8 mouse cellular contexts compared by ENCODE assay signal in genomic region chr10:127042468-127043115, GRCm38 (mm10). TPM values are rescaled to one million over a fixed set of nuclear protein-coding genes. Genes with fewer than 3 reads are reported as not detected.
DNase-seq lines count a peak whose midpoint lies in the region; ATAC-seq and TF ChIP-seq lines count a peak whose summit lies in the region.

No protein-coding gene starts in this region.

- no peak for TF ChIP-seq CTCF in CH12.LX (conservative IDR thresholded peaks at IDR 0.05 in 1 of 2, IDR thresholded peaks at IDR 0.05 in 1 of 2; ENCODE audit: low read depth in 2 of 2, low read length in 2 of 2)

- dilution Hi-C loops in CH12.LX (cut with MboI; ENCODE audit: extremely low pct_ligation_motif_present, extremely low pct_unique_long_range_greater_than_20kb, low sequenced_read_pairs): no loop called here

- WGBS in heart, embryonic 12.5 days: 21% methylated on average over 5 of the region's 5 CpGs
- 18% methylated on average over 5 of the region's 5 CpGs for WGBS in forebrain, embryonic 15.5 days
- WGBS in liver, embryonic 16.5 days (ENCODE audit: insufficient replicate concordance): 13% methylated on average over 5 of the region's 5 CpGs

- no peak for TF ChIP-seq RAD21 in CH12.LX (IDR thresholded peaks at IDR 0.05; ENCODE audit: low read depth, low read length)

- peaks cover 5% of the 10 kb centered on the region for H3K4me1 ChIP-seq in heart, embryonic 12.5 days (replicated peaks)
- peaks cover 14 to 39% of the 10 kb centered on the region in 2 experiments for H3K4me1 ChIP-seq in CH12.LX (ENCODE audit: control insufficient read depth in 1 of 2, insufficient read depth in 2 of 2)
- H3K4me1 ChIP-seq in forebrain, embryonic 15.5 days: peaks cover 15% of the 10 kb centered on the region
- H3K4me1 ChIP-seq in liver, embryonic 16.5 days (ENCODE audit: control insufficient read depth, low read depth, low read length): peaks cover 17% of the 10 kb centered on the region

- no peak for DNase-seq in heart, adult 8-10 months (ENCODE audit: low spot score)
- peak; percentile 64 for DNase-seq in CH12.LX (ENCODE audit: extremely low read depth)
- DNase-seq in cerebellum, adult 11-12 months: no peak
- DNase-seq in B cell, adult 2 months: no peak

- in situ Hi-C loops in CH12.LX (cut with MboI; ENCODE audit: low pct_ligation_motif_present, low pct_unique_long_range_greater_than_20kb, low sequenced_read_pairs): no loop called here

- peak overlapping the region; percentile 77 for H3K9ac ChIP-seq in heart, embryonic 12.5 days
- H3K9ac ChIP-seq in CH12.LX (ENCODE audit: insufficient read depth, low read depth): peak overlapping the region; percentile 45
- peak overlapping the region; percentile 79 for H3K9ac ChIP-seq in forebrain, embryonic 15.5 days (replicated peaks)
- H3K9ac ChIP-seq in liver, embryonic 16.5 days (ENCODE audit: low read depth, low read length): peak overlapping the region; percentile 63

- TF ChIP-seq EP300 in CH12.LX (IDR thresholded peaks at IDR 0.05; ENCODE audit: low read length): no peak

- H3K79me2 ChIP-seq in CH12.LX (replicated peaks; ENCODE audit: control insufficient read depth, extremely low read depth, insufficient read depth, poor library complexity, severe bottlenecking): peaks cover 5% of the 10 kb centered on the region; the same call in 1 of the 2 replicates

- H3K9me3 ChIP-seq in heart, embryonic 12.5 days (replicated peaks): no peaks in the 10 kb centered on the region
- H3K9me3 ChIP-seq in CH12.LX (replicated peaks; ENCODE audit: low read length): no peaks in the 10 kb centered on the region
- no peaks in the 10 kb centered on the region for H3K9me3 ChIP-seq in forebrain, embryonic 15.5 days
- no peaks in the 10 kb centered on the region for H3K9me3 ChIP-seq in liver, embryonic 16.5 days (replicated peaks; ENCODE audit: control insufficient read depth, low read length)

- TF ChIP-seq POLR2A in CH12.LX (IDR thresholded peaks at IDR 0.05; ENCODE audit: low read depth, low read length): peak; percentile 46; the same call in 1 of the 2 replicates

- no peak for ATAC-seq in heart, embryonic 12.5 days (ENCODE audit: insufficient number of reproducible peaks, low FRiP score)
- ATAC-seq in forebrain, embryonic 15.5 days (replicated peaks): no peak
- no peak for ATAC-seq in liver, embryonic 16.5 days (ENCODE audit: low read depth)
- ATAC-seq in monocyte, adult 5-6 weeks (replicated peaks; ENCODE audit: insufficient number of reproducible peaks, low FRiP score, low TSS enrichment, poor library complexity, severe bottlenecking): no peak

- no peak overlapping the region for H3K27ac ChIP-seq in heart, embryonic 12.5 days (ENCODE audit: poor library complexity, severe bottlenecking)
- no peak overlapping the region for H3K27ac ChIP-seq in CH12.LX (ENCODE audit: insufficient read depth, low read depth)
- H3K27ac ChIP-seq in forebrain, embryonic 15.5 days (replicated peaks): no peak overlapping the region
- peak overlapping the region; percentile 46 for H3K27ac ChIP-seq in liver, embryonic 16.5 days (ENCODE audit: low read length)

- H3K27me3 ChIP-seq in heart, embryonic 12.5 days (replicated peaks): peaks cover 19% of the 10 kb centered on the region
- H3K27me3 ChIP-seq in CH12.LX (replicated peaks): no peaks in the 10 kb centered on the region
- peaks cover under 1% of the 10 kb centered on the region; the same call in 1 of the 2 replicates for H3K27me3 ChIP-seq in forebrain, embryonic 15.5 days
- peaks cover 28% of the 10 kb centered on the region for H3K27me3 ChIP-seq in liver, embryonic 16.5 days (ENCODE audit: control insufficient read depth, insufficient read depth, low read depth, low read length)

- peaks cover 22% of the 10 kb centered on the region for H3K36me3 ChIP-seq in heart, embryonic 12.5 days
- H3K36me3 ChIP-seq in CH12.LX (replicated peaks in 1 of 2; ENCODE audit: control insufficient read depth in 1 of 2, insufficient read depth in 1 of 2, low read length in 1 of 2): peaks cover 16 to 53% of the 10 kb centered on the region in 2 experiments
- H3K36me3 ChIP-seq in forebrain, embryonic 15.5 days: peaks cover 4% of the 10 kb centered on the region; the same call in 1 of the 2 replicates
- no peaks in the 10 kb centered on the region for H3K36me3 ChIP-seq in liver, embryonic 16.5 days (ENCODE audit: control insufficient read depth, insufficient read depth)

- peak overlapping the region; percentile 98 for H3K4me2 ChIP-seq in heart, embryonic 12.5 days
- peak overlapping the region; percentile 94 for H3K4me2 ChIP-seq in CH12.LX (ENCODE audit: insufficient read depth, low read depth, poor library complexity, severe bottlenecking)
- H3K4me2 ChIP-seq in forebrain, embryonic 15.5 days (replicated peaks): peak overlapping the region; percentile 99
- H3K4me2 ChIP-seq in liver, embryonic 16.5 days (ENCODE audit: low read depth, low read length): peak overlapping the region; percentile 93

- peak overlapping the region; percentile 78 for H3K4me3 ChIP-seq in heart, embryonic 12.5 days
- H3K4me3 ChIP-seq in CH12.LX (replicated peaks in 1 of 3; ENCODE audit: low read depth in 2 of 3, low read length in 2 of 3, poor library complexity in 1 of 3): peak overlapping the region; percentile 74 to 97 (median 91)
- peak overlapping the region; percentile 85 for H3K4me3 ChIP-seq in forebrain, embryonic 15.5 days
- peak overlapping the region; percentile 81 for H3K4me3 ChIP-seq in liver, embryonic 16.5 days (ENCODE audit: low read depth, low read length)

TF ChIP-seq in CH12.LX, 34 proteins besides CTCF, POLR2A, EP300 and RAD21 (continues in another document):
- peak; percentile 69 for TF ChIP-seq MAX (IDR thresholded peaks at IDR 0.05; ENCODE audit: low read length)
- TF ChIP-seq ZKSCAN1 (IDR thresholded peaks at IDR 0.05; ENCODE audit: borderline replicate concordance, low read depth, low read length): no peak
- no peak for TF ChIP-seq RCOR1 (conservative IDR thresholded peaks at IDR 0.05; ENCODE audit: low read depth, low read length)
- no peak; the same call in 1 of the 2 replicates for TF ChIP-seq USF2 (conservative IDR thresholded peaks at IDR 0.05; ENCODE audit: low read depth, low read length)
- peak; percentile 76 for TF ChIP-seq TBP (conservative IDR thresholded peaks at IDR 0.05; ENCODE audit: low read depth, low read length)
- no peak for TF ChIP-seq USF1 (IDR thresholded peaks at IDR 0.05; ENCODE audit: low read depth, low read length)
- no peak for TF ChIP-seq UBTF (IDR thresholded peaks at IDR 0.05; ENCODE audit: low read depth, low read length)
- TF ChIP-seq MAZ (IDR thresholded peaks at IDR 0.05; ENCODE audit: low read depth, low read length): no peak
- TF ChIP-seq IRF4 (IDR thresholded peaks at IDR 0.05; ENCODE audit: low read depth, low read length): no peak

RNA-seq across cellular contexts. Expression of gene Eef1akmt3, which starts 1.3 kb away (rescaled TPM):
- 0.14 and 0.18 TPM in 2 replicates for polyA plus RNA-seq in heart, embryonic 12.5 days (2016; fragmentation: Nextera tagmentation; extraction: Ambion mirVana)
- not detected for total RNA-seq in heart, adult 8-10 months (2022)
- total RNA-seq in CH12.LX (2012; rRNA removed) (0.76 and 0.98 TPM in 2 replicates), CH12.LX (2014; rRNA removed) (0.62 and 0.78 TPM in 2 replicates)
- polyA plus RNA-seq in CH12.LX (2012; ENCODE audit: insufficient read length, low read depth): 1.1 and 1.2 TPM in 2 replicates
- 0.14 and 0.28 TPM in 2 replicates for polyA plus RNA-seq in forebrain, embryonic 15.5 days (2015; fragmentation: Nextera tagmentation; extraction: Ambion mirVana)
- 0.09 and 0.21 TPM in 2 replicates for polyA plus RNA-seq in liver, embryonic 16.5 days (2015; fragmentation: Nextera tagmentation; extraction: Ambion mirVana)
- 0.39 TPM in 1 of 3 replicates, not detected in the others for total RNA-seq in monocyte, adult 5-6 weeks (2017)

RNA-seq across cellular contexts. Expression of gene Mettl1, which starts 1.4 kb away (rescaled TPM):
- 37.0 and 37.1 TPM in 2 replicates for polyA plus RNA-seq in heart, embryonic 12.5 days (2016; fragmentation: Nextera tagmentation; extraction: Ambion mirVana)
- total RNA-seq in heart, adult 8-10 months (2022): 1 to 10 TPM; 7.5 to 9.6 (median 9.2) TPM
- total RNA-seq in CH12.LX (2012; rRNA removed) (28.4 and 32.7 TPM in 2 replicates), CH12.LX (2014; rRNA removed) (19.6 and 21.6 TPM in 2 replicates)
- 44.0 and 49.4 TPM in 2 replicates for polyA plus RNA-seq in CH12.LX (2012; ENCODE audit: insufficient read length, low read depth)
- polyA plus RNA-seq in forebrain, embryonic 15.5 days (2015; fragmentation: Nextera tagmentation; extraction: Ambion mirVana): 20.6 and 22.7 TPM in 2 replicates
- 13.4 and 13.5 TPM in 2 replicates for polyA plus RNA-seq in liver, embryonic 16.5 days (2015; fragmentation: Nextera tagmentation; extraction: Ambion mirVana)
- total RNA-seq in monocyte, adult 5-6 weeks (2017): 1.3 to 5.1 TPM (median 1.6 TPM) in 3 replicates

RNA-seq across cellular contexts. Expression of gene Cyp27b1, which starts 5.5 kb away (rescaled TPM):
- 0.18 TPM in 1 of 2 replicates, not detected in the other for polyA plus RNA-seq in heart, embryonic 12.5 days (2016; fragmentation: Nextera tagmentation; extraction: Ambion mirVana)
- under 1 TPM in 1 of 4 experiments, not detected in 3; 0.19 TPM for total RNA-seq in heart, adult 8-10 months (2022)
- total RNA-seq in CH12.LX (2012; rRNA removed): 0.34 and 0.42 TPM in 2 replicates
- 0.32 TPM in 2 replicates for total RNA-seq in CH12.LX (2014; rRNA removed)
- polyA plus RNA-seq in CH12.LX (2012; ENCODE audit: insufficient read length, low read depth): 0.89 and 1.4 TPM in 2 replicates
- 0.11 and 0.15 TPM in 2 replicates for polyA plus RNA-seq in forebrain, embryonic 15.5 days (2015; fragmentation: Nextera tagmentation; extraction: Ambion mirVana)
- polyA plus RNA-seq in liver, embryonic 16.5 days (2015; fragmentation: Nextera tagmentation; extraction: Ambion mirVana): 0.04 TPM in 1 of 2 replicates, not detected in the other
- not detected in 3 replicates for total RNA-seq in monocyte, adult 5-6 weeks (2017)

RNA-seq across cellular contexts. Expression of gene Tsfm, which starts 12.0 kb away (rescaled TPM):
- polyA plus RNA-seq in heart, embryonic 12.5 days (2016; fragmentation: Nextera tagmentation; extraction: Ambion mirVana): 99.2 and 99.4 TPM in 2 replicates
- total RNA-seq in heart, adult 8-10 months (2022): 10 to 100 TPM; 50.9 to 67.0 (median 55.9) TPM
- total RNA-seq in CH12.LX (2012; rRNA removed): 72.0 and 78.0 TPM in 2 replicates
- 88.9 and 93.9 TPM in 2 replicates for total RNA-seq in CH12.LX (2014; rRNA removed)
- 53.0 and 53.2 TPM in 2 replicates for polyA plus RNA-seq in CH12.LX (2012; ENCODE audit: insufficient read length, low read depth)
- polyA plus RNA-seq in forebrain, embryonic 15.5 days (2015; fragmentation: Nextera tagmentation; extraction: Ambion mirVana): 67.3 and 70.6 TPM in 2 replicates
- 37.1 and 40.1 TPM in 2 replicates for polyA plus RNA-seq in liver, embryonic 16.5 days (2015; fragmentation: Nextera tagmentation; extraction: Ambion mirVana)
- 8.5 to 14.3 TPM (median 13.9 TPM) in 3 replicates for total RNA-seq in monocyte, adult 5-6 weeks (2017)

RNA-seq across cellular contexts. Expression of gene March9, which starts 17.4 kb away (rescaled TPM):
- polyA plus RNA-seq in heart, embryonic 12.5 days (2016; fragmentation: Nextera tagmentation; extraction: Ambion mirVana): 0.10 and 0.28 TPM in 2 replicates
- 1 to 10 TPM; 2.4 to 4.1 (median 3.3) TPM for total RNA-seq in heart, adult 8-10 months (2022)
- 3.4 and 3.6 TPM in 2 replicates for total RNA-seq in CH12.LX (2012; rRNA removed)
- total RNA-seq in CH12.LX (2014; rRNA removed): 0.58 and 0.68 TPM in 2 replicates
- 0.97 and 1.0 TPM in 2 replicates for polyA plus RNA-seq in CH12.LX (2012; ENCODE audit: insufficient read length, low read depth)
- polyA plus RNA-seq in forebrain, embryonic 15.5 days (2015; fragmentation: Nextera tagmentation; extraction: Ambion mirVana): 5.6 and 7.0 TPM in 2 replicates
- not detected in 2 replicates for polyA plus RNA-seq in liver, embryonic 16.5 days (2015; fragmentation: Nextera tagmentation; extraction: Ambion mirVana)
- total RNA-seq in monocyte, adult 5-6 weeks (2017): 1.6 TPM in 1 of 3 replicates, not detected in the others
